Mouse (Mus musculus) hindbrain, postnatal 0 days (tissue): ENCODE results near the gene Hist1h3b. TPM values are rescaled to one million over a fixed set of nuclear protein-coding genes. Genes with fewer than 3 reads are reported as not detected.

Source experiments
- ATAC-seq: fragments of 200-750 bp; cut with Nextera tagmentation; 2 replicates; pipeline ENCODE4 v1.8.0; 2017; ENCODE audit warnings: mild to moderate bottlenecking, moderate TSS enrichment, moderate library complexity
- DNase-seq: peaks from one replicate; pipeline ENCODE4 v3.0.0-alpha.2; 2015; ENCODE audit warnings: low spot score
- H3K27ac ChIP-seq: fragments of 300-500 bp; sonication (generic); 2 replicates; pipeline ENCODE4 v1.5.1; 2014; ENCODE audit warnings: mild to moderate bottlenecking
- H3K27me3 ChIP-seq: fragments of 300-500 bp; sonication (generic); 2 replicates; pipeline ENCODE4 v1.6.1; 2014; ENCODE audit warnings: low read length, mixed read lengths; ENCODE audit not compliant: insufficient read depth
- H3K36me3 ChIP-seq: fragments of 300-500 bp; sonication (generic); 2 replicates; pipeline ENCODE4 v1.6.1; 2014; ENCODE audit warnings: low read length, mixed read lengths; ENCODE audit not compliant: insufficient read depth
- H3K4me1 ChIP-seq: fragments of 300-500 bp; sonication (generic); 2 replicates; pipeline ENCODE4 v1.6.1; 2014; ENCODE audit warnings: antibody characterized with exemption, low read length, mixed read lengths; ENCODE audit not compliant: insufficient read depth
- H3K4me2 ChIP-seq: fragments of 300-500 bp; sonication (generic); 2 replicates; pipeline ENCODE4 v1.6.1; 2014; ENCODE audit warnings: low read depth, mild to moderate bottlenecking, low read length, moderate library complexity, mixed read lengths
- H3K4me3 ChIP-seq: fragments of 300-500 bp; sonication (generic); 2 replicates; pipeline ENCODE4 v1.5.1; 2014; ENCODE audit warnings: low read length
- H3K9ac ChIP-seq: fragments of 300-500 bp; sonication (generic); replicated peaks from 2 replicates; pipeline ENCODE4 v1.6.1; 2014; ENCODE audit warnings: mild to moderate bottlenecking, low read length, moderate library complexity, mixed read lengths
- H3K9me3 ChIP-seq: fragments of 300-500 bp; sonication (generic); 2 replicates; pipeline ENCODE4 v1.6.1; 2016; ENCODE audit warnings: low read length, mixed read lengths
- CTCF ChIP-seq: IDR thresholded peaks from 2 replicates; pipeline ENCODE4 v1.5.1; 2016; ENCODE audit warnings: antibody characterized with exemption, control low read depth, low read depth
- WGBS: fragments of 180-500 bp; shearing (Covaris S2); extraction: QIAGEN DNeasy Blood & Tissue Kit; methylation state at CpG from one replicate; pipeline ENCODE4 v1.1.7; 2014; 5-methylcytosine and 5-hydroxymethylcytosine counted together
- microRNA-seq, 2 experiments: library from miRNA; unstranded; fragments of <30 nt; microRNA quantifications; one replicate each; pipeline ENCODE4; 2016
- polyA plus RNA-seq: library from polyadenylated mRNA; unstranded; fragments of >200 nt; fragmentation: Nextera tagmentation; extraction: Ambion mirVana; gene quantifications from 2 replicates; pipeline ENCODE4 v1.2.1, GENCODE M21; 2015
- total RNA-seq: library from RNA; depleted of rRNA; stranded (reverse); fragments of >200 nt; gene quantifications from 2 replicates; pipeline ENCODE4 v1.2.3, GENCODE M21; 2014; rRNA removed

Hist1h3b gene
- total and polyA plus RNA-seq, 2 experiments from 2014 or later, result 2.6 to 956 TPM

- Histone ChIP-seq H3K4me1 (peaks cover 6% of the 10 kb centered on the region; the same call in 1 of the 2 replicates), H3K9me3 (no peaks in the 10 kb centered on the region), H3K27me3 (no peaks in the 10 kb centered on the region), H3K27ac (no peak overlapping the region), H3K4me2 (peak overlapping the region; percentile 47), H3K36me3 (no peaks in the 10 kb centered on the region), H3K4me3 (peak overlapping the region; percentile 8; the same call in 1 of the 2 replicates), H3K9ac (no peak overlapping the region)
- no peak for TF ChIP-seq CTCF
- DNase-seq (peak; percentile 67), ATAC-seq (peak; percentile 87)
- whole genome bisulfite sequencing, result 27% methylated on average over 21 of the region's 21 CpGs
These were observed 20.7 kb downstream of the Hist1h3b start for GRCm38 (mm10) chr13:23772561-23773313.

- Histone ChIP-seq H3K4me1 (no peaks in the 10 kb centered on the region), H3K4me3 (no peak overlapping the region), H3K27ac (no peak overlapping the region), H3K9me3 (no peaks in the 10 kb centered on the region), H3K4me2 (no peak overlapping the region), H3K9ac (no peak overlapping the region), H3K36me3 (no peaks in the 10 kb centered on the region), H3K27me3 (no peaks in the 10 kb centered on the region)
- WGBS, result 96% methylated on average over 7 of the region's 7 CpGs
- DNase-seq (no peak), ATAC-seq (no peak)
- no peak for TF ChIP-seq CTCF
These were observed 26.3 kb downstream of the Hist1h3b start for GRCm38 (mm10) chr13:23778339-23778738.

- Histone ChIP-seq H3K9me3 (no peaks in the 10 kb centered on the region), H3K27me3 (no peaks in the 10 kb centered on the region), H3K27ac (no peak overlapping the region), H3K4me2 (no peak overlapping the region), H3K9ac (no peak overlapping the region), H3K4me3 (no peak overlapping the region), H3K36me3 (no peaks in the 10 kb centered on the region), H3K4me1 (no peaks in the 10 kb centered on the region)
- no peak for ATAC-seq
- WGBS, result 89% methylated on average over 4 of the region's 4 CpGs
- no peak for DNase-seq
- no peak for TF ChIP-seq CTCF
These were observed 27.0 kb downstream of the Hist1h3b start for GRCm38 (mm10) chr13:23779025-23779424.

GRCm38 (mm10) chr13:23792520-23792919, 40.5 kb downstream of the Hist1h3b start:
- H3K9me3 ChIP-seq, result no peaks in the 10 kb centered on the region
- ATAC-seq, result peak; percentile 78; the same call in 1 of the 2 replicates
- peak; percentile 86 for TF ChIP-seq CTCF

GRCm38 (mm10) chr13:23799405-23799804, 47.3 kb downstream of the Hist1h3b start:
- no peak overlapping the region for H3K9ac ChIP-seq
- no peak overlapping the region for H3K27ac ChIP-seq
- WGBS, result 82% methylated on average over 5 of the region's 5 CpGs
- no peak for TF ChIP-seq CTCF
- H3K4me1 ChIP-seq, result no peaks in the 10 kb centered on the region
- no peak overlapping the region for H3K4me2 ChIP-seq
- no peak for ATAC-seq
- no peak overlapping the region for H3K4me3 ChIP-seq
- no peaks in the 10 kb centered on the region for H3K36me3 ChIP-seq
- H3K9me3 ChIP-seq, result no peaks in the 10 kb centered on the region
- DNase-seq, result no peak
- H3K27me3 ChIP-seq, result no peaks in the 10 kb centered on the region

More at GRCm38 (mm10) chr13:23792520-23792919, 40.5 kb downstream of the Hist1h3b start:
- H3K4me3 ChIP-seq, result no peak overlapping the region
- no peaks in the 10 kb centered on the region for H3K36me3 ChIP-seq
- peak; percentile 91 for DNase-seq
- no peaks in the 10 kb centered on the region for H3K27me3 ChIP-seq
- no peak overlapping the region for H3K27ac ChIP-seq
- 46% methylated on average over 2 of the region's 2 CpGs for WGBS
- no peak overlapping the region for H3K4me2 ChIP-seq
- no peak overlapping the region for H3K9ac ChIP-seq
- H3K4me1 ChIP-seq, result no peaks in the 10 kb centered on the region

Small RNAs within 50 kb of the gene (microRNA-seq; reads per million reads assigned to microRNA genes)
- gene Gm44314 (0 reads per million in 2 experiments), gene Gm44484 (0 reads per million in 2 experiments)

Other genes starting within 250 kb of the Hist1h3b start
Only the 30 nearest of the 37 such genes appear.
- 49.4 and 53.4 TPM in 2 replicates for gene Hist1h1d, start 199.0 kb upstream of the Hist1h3b start, total RNA-seq
- gene Hist1h1d, start 199.0 kb upstream of the Hist1h3b start, polyA plus RNA-seq, result 0.18 and 0.25 TPM in 2 replicates
- 528 and 734 TPM in 2 replicates for gene Hist1h3e, start 189.9 kb upstream of the Hist1h3b start, total RNA-seq
- gene Hist1h3e, start 189.9 kb upstream of the Hist1h3b start, polyA plus RNA-seq, result 1.3 and 2.8 TPM in 2 replicates
- gene Hist1h2ae, start 181.0 kb upstream of the Hist1h3b start, total RNA-seq, result 221 and 249 TPM in 2 replicates
- 12.2 and 13.8 TPM in 2 replicates for gene Hist1h2ae, start 181.0 kb upstream of the Hist1h3b start, polyA plus RNA-seq
- gene Hist1h2bg, start 180.9 kb upstream of the Hist1h3b start, total RNA-seq, result 1,151 and 1,635 TPM in 2 replicates
- gene Hist1h2bg, start 180.9 kb upstream of the Hist1h3b start, polyA plus RNA-seq, result 2.6 and 5.2 TPM in 2 replicates
- 695 and 1,354 TPM in 2 replicates for gene Hist1h2bf, start 178.1 kb upstream of the Hist1h3b start, total RNA-seq
- gene Hist1h2bf, start 178.1 kb upstream of the Hist1h3b start, polyA plus RNA-seq, result 1.3 and 2.4 TPM in 2 replicates
- 636 and 885 TPM in 2 replicates for gene Hist1h2ad, start 177.9 kb upstream of the Hist1h3b start, total RNA-seq
- gene Hist1h2ad, start 177.9 kb upstream of the Hist1h3b start, polyA plus RNA-seq, result 0.69 TPM in 1 of 2 replicates, not detected in the other
- gene Hist1h3d, start 176.5 kb upstream of the Hist1h3b start, total RNA-seq, result 173 and 207 TPM in 2 replicates
- gene Hist1h3d, start 176.5 kb upstream of the Hist1h3b start, polyA plus RNA-seq, result 0.96 and 1.4 TPM in 2 replicates
- 1,614 and 2,187 TPM in 2 replicates for gene Hist1h4d, start 170.7 kb upstream of the Hist1h3b start, total RNA-seq
- 36.9 and 39.6 TPM in 2 replicates for gene Hist1h4d, start 170.7 kb upstream of the Hist1h3b start, polyA plus RNA-seq
- gene Hist1h2be, start 131.1 kb upstream of the Hist1h3b start, total RNA-seq, result 262 and 304 TPM in 2 replicates
- 0.30 and 0.41 TPM in 2 replicates for gene Hist1h2be, start 131.1 kb upstream of the Hist1h3b start, polyA plus RNA-seq
- gene Hist1h1e, start 129.7 kb upstream of the Hist1h3b start, total RNA-seq, result 281 and 348 TPM in 2 replicates
- 20.1 and 21.9 TPM in 2 replicates for gene Hist1h1e, start 129.7 kb upstream of the Hist1h3b start, polyA plus RNA-seq
- gene Hist1h2ac, start 68.3 kb upstream of the Hist1h3b start, total RNA-seq, result 63.3 and 98.5 TPM in 2 replicates
- gene Hist1h2ac, start 68.3 kb upstream of the Hist1h3b start, polyA plus RNA-seq, result 0.30 and 0.38 TPM in 2 replicates
- gene Hist1h2bc, start 68.1 kb upstream of the Hist1h3b start, total RNA-seq, result 189 and 295 TPM in 2 replicates
- gene Hist1h2bc, start 68.1 kb upstream of the Hist1h3b start, polyA plus RNA-seq, result 36.1 and 46.1 TPM in 2 replicates
- gene Hist1h1t, start 56.5 kb upstream of the Hist1h3b start, total RNA-seq, result 1.1 and 1.6 TPM in 2 replicates
- gene Hist1h1t, start 56.5 kb upstream of the Hist1h3b start, polyA plus RNA-seq, result not detected in 2 replicates
- gene Hist1h4c, start 53.8 kb upstream of the Hist1h3b start, total RNA-seq, result 1,149 and 1,400 TPM in 2 replicates
- 4.0 and 4.6 TPM in 2 replicates for gene Hist1h4c, start 53.8 kb upstream of the Hist1h3b start, polyA plus RNA-seq
- gene Hfe, start 41.4 kb upstream of the Hist1h3b start, total RNA-seq, result 3.2 and 11.1 TPM in 2 replicates
- gene Hfe, start 41.4 kb upstream of the Hist1h3b start, polyA plus RNA-seq, result 7.9 and 8.6 TPM in 2 replicates
- 508 and 626 TPM in 2 replicates for gene Hist1h1c, start 13.5 kb upstream of the Hist1h3b start, total RNA-seq
- 31.4 and 35.4 TPM in 2 replicates for gene Hist1h1c, start 13.5 kb upstream of the Hist1h3b start, polyA plus RNA-seq
- 1,362 and 1,480 TPM in 2 replicates for gene Hist1h3c, start 6.7 kb upstream of the Hist1h3b start, total RNA-seq
- gene Hist1h3c, start 6.7 kb upstream of the Hist1h3b start, polyA plus RNA-seq, result 1.6 and 2.1 TPM in 2 replicates
- gene Hist1h2bb, start 5.5 kb upstream of the Hist1h3b start, total RNA-seq, result 1,454 and 1,759 TPM in 2 replicates
- gene Hist1h2bb, start 5.5 kb upstream of the Hist1h3b start, polyA plus RNA-seq, result 0.49 and 0.55 TPM in 2 replicates
- gene Hist1h2ab, start 1.1 kb upstream of the Hist1h3b start, total RNA-seq, result 349 and 438 TPM in 2 replicates
- 7.4 and 10.4 TPM in 2 replicates for gene Hist1h2ab, start 1.1 kb upstream of the Hist1h3b start, polyA plus RNA-seq
- gene Hist1h4b, start 4.7 kb downstream of the Hist1h3b start, total RNA-seq, result 334 and 514 TPM in 2 replicates
- 1.3 and 2.8 TPM in 2 replicates for gene Hist1h4b, start 4.7 kb downstream of the Hist1h3b start, polyA plus RNA-seq
- gene Hist1h4a, start 9.0 kb downstream of the Hist1h3b start, total RNA-seq, result 789 and 958 TPM in 2 replicates
- 0.53 TPM in 1 of 2 replicates, not detected in the other for gene Hist1h4a, start 9.0 kb downstream of the Hist1h3b start, polyA plus RNA-seq
- gene Hist1h3a, start 10.1 kb downstream of the Hist1h3b start, total RNA-seq, result 2,055 and 2,536 TPM in 2 replicates
- gene Hist1h3a, start 10.1 kb downstream of the Hist1h3b start, polyA plus RNA-seq, result 1.5 and 2.1 TPM in 2 replicates
- 223 and 241 TPM in 2 replicates for gene Hist1h1a, start 11.4 kb downstream of the Hist1h3b start, total RNA-seq
- 0.59 and 0.61 TPM in 2 replicates for gene Hist1h1a, start 11.4 kb downstream of the Hist1h3b start, polyA plus RNA-seq
- not detected in 2 replicates for gene Trim38, start 17.6 kb downstream of the Hist1h3b start, total RNA-seq
- gene Trim38, start 17.6 kb downstream of the Hist1h3b start, polyA plus RNA-seq, result not detected in 2 replicates
- not detected in 2 replicates for gene Slc17a2, start 54.7 kb downstream of the Hist1h3b start, total RNA-seq
- gene Slc17a2, start 54.7 kb downstream of the Hist1h3b start, polyA plus RNA-seq, result 0.10 TPM in 1 of 2 replicates, not detected in the other
- not detected in 2 replicates for gene Slc17a3, start 87.2 kb downstream of the Hist1h3b start, total RNA-seq
- gene Slc17a3, start 87.2 kb downstream of the Hist1h3b start, polyA plus RNA-seq, result not detected in 2 replicates
- gene Slc17a1, start 115.5 kb downstream of the Hist1h3b start, total RNA-seq, result not detected in 2 replicates
- gene Slc17a1, start 115.5 kb downstream of the Hist1h3b start, polyA plus RNA-seq, result not detected in 2 replicates
- gene Slc17a4, start 162.7 kb downstream of the Hist1h3b start, total RNA-seq, result not detected in 2 replicates
- not detected in 2 replicates for gene Slc17a4, start 162.7 kb downstream of the Hist1h3b start, polyA plus RNA-seq
- not detected in 2 replicates for gene Hist1h2ba, start 181.9 kb downstream of the Hist1h3b start, total RNA-seq
- not detected in 2 replicates for gene Hist1h2ba, start 181.9 kb downstream of the Hist1h3b start, polyA plus RNA-seq
- not detected in 2 replicates for gene Hist1h2aa, start 182.2 kb downstream of the Hist1h3b start, total RNA-seq
- not detected in 2 replicates for gene Hist1h2aa, start 182.2 kb downstream of the Hist1h3b start, polyA plus RNA-seq